Mouse (Mus musculus): ENCODE data around the gene Gpx4. TPM values are rescaled to one million over a fixed set of nuclear protein-coding genes. Genes with fewer than 3 reads are reported as not detected.

Gene Gpx4
- polyA plus RNA-seq, 1 experiment from 2014 or later = 1,519 TPM

DNA sequence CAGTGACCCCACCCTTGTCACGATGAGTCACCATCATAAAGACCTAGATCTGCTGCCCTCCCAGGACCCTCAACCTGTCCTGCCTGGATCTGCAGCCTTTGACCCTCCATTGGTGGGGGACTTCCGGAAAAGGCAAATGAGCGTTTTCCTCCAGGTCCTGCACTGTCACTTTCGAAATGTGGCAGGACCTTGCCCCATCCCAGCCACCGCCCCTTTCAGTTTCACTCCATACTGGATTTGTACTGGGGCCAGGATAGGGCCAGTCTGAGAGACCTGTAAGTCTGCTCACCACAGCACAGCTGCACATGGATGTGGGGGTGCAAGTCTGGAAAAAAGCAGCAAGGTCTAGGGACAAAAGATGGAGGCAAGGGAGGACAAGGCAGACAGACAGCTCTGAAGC is 51.7 kb downstream of the Gpx4 start:
- peak overlapping the region; percentile 76 for H3K27ac ChIP-seq (ENCODE audit: low read depth, low read length)
- no peaks in the 10 kb centered on the region for H3K27me3 ChIP-seq (replicated peaks; ENCODE audit: control insufficient read depth, insufficient read depth, low read length)
- WGBS = 34% methylated on average over 5 of the region's 5 CpGs
- H3K36me3 ChIP-seq (ENCODE audit: control insufficient read depth, insufficient read depth) = peaks cover 1% of the 10 kb centered on the region; the same call in 1 of the 2 replicates
- 0 out of 2 replicates have a peak overlapping the region, but pooled peaks have one; percentile 11 for H3K4me3 ChIP-seq (ENCODE audit: low read depth, low read length)
- no peaks in the 10 kb centered on the region for H3K9me3 ChIP-seq (ENCODE audit: control insufficient read depth)
- H3K4me2 ChIP-seq (replicated peaks; ENCODE audit: low read depth) = peak overlapping the region; percentile 48
- H3K4me1 ChIP-seq (replicated peaks; ENCODE audit: control insufficient read depth, insufficient read depth, low read length) = peaks cover 16% of the 10 kb centered on the region; the same call in 1 of the 2 replicates
- no peak overlapping the region for H3K9ac ChIP-seq (ENCODE audit: low read depth, low read length)
- no peak for TF ChIP-seq CTCF (IDR thresholded peaks at IDR 0.05; ENCODE audit: low read depth)
- peak; percentile 68 for ATAC-seq

DNA sequence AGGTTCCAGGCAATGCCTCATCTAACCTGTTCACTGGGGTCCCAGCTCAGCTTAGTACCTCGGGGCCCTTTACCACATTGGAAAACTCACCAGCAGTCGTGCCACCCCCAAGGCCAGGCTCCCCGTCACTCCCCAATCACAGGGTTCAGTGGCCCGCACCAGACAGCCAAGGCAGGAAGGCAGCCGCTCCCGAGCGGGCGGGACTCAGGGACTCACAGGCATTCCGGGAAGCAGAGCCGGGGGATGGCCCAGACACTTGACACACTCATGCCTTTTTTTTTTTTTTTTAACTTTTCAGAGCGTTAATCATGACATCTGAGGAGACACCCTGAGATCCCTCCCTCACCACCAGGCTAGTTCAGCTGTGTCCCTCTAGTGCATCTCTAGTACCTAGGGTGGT is 54.0 kb downstream of the Gpx4 start:
- peak overlapping the region; percentile 93 for H3K4me2 ChIP-seq (replicated peaks; ENCODE audit: low read depth)
- H3K36me3 ChIP-seq (ENCODE audit: control insufficient read depth, insufficient read depth) = no peaks in the 10 kb centered on the region; the same call in 1 of the 2 replicates
- H3K4me3 ChIP-seq (ENCODE audit: low read depth, low read length) = peak overlapping the region; percentile 70
- H3K9ac ChIP-seq (ENCODE audit: low read depth, low read length) = peak overlapping the region; percentile 85
- H3K27ac ChIP-seq (ENCODE audit: low read depth, low read length) = peak overlapping the region; percentile 75
- TF ChIP-seq CTCF (IDR thresholded peaks at IDR 0.05; ENCODE audit: low read depth) = no peak
- WGBS = 24% methylated on average over 11 of the region's 11 CpGs
- H3K27me3 ChIP-seq (replicated peaks; ENCODE audit: control insufficient read depth, insufficient read depth, low read length) = no peaks in the 10 kb centered on the region
- peaks cover 16% of the 10 kb centered on the region for H3K4me1 ChIP-seq (replicated peaks; ENCODE audit: control insufficient read depth, insufficient read depth, low read length)
- ATAC-seq = peak; percentile 31
- no peaks in the 10 kb centered on the region for H3K9me3 ChIP-seq (ENCODE audit: control insufficient read depth)

GRCm38 (mm10) chr10:80102216-80102915 is 55.4 kb downstream of the Gpx4 start:
- 0% methylated on average over 56 of the region's 59 CpGs for WGBS
- Histone ChIP-seq H3K36me3 (ENCODE audit: control insufficient read depth, insufficient read depth) (no peaks in the 10 kb centered on the region), H3K27me3 (replicated peaks; ENCODE audit: control insufficient read depth, insufficient read depth, low read length) (no peaks in the 10 kb centered on the region), H3K4me3 (ENCODE audit: low read depth, low read length) (peak overlapping the region; percentile 70), H3K27ac (ENCODE audit: low read depth, low read length) (peak overlapping the region; percentile 75), H3K4me2 (replicated peaks; ENCODE audit: low read depth) (peak overlapping the region; percentile 93), H3K9me3 (ENCODE audit: control insufficient read depth) (no peaks in the 10 kb centered on the region), H3K9ac (ENCODE audit: low read depth, low read length) (peak overlapping the region; percentile 85), H3K4me1 (replicated peaks; ENCODE audit: control insufficient read depth, insufficient read depth, low read length) (peaks cover 10% of the 10 kb centered on the region)
- TF ChIP-seq CTCF (IDR thresholded peaks at IDR 0.05; ENCODE audit: low read depth) = no peak
- peak; percentile 55 for ATAC-seq

- Histone ChIP-seq H3K27ac (ENCODE audit: low read depth, low read length) (no peak overlapping the region), H3K4me1 (replicated peaks; ENCODE audit: control insufficient read depth, insufficient read depth, low read length) (peaks cover 6% of the 10 kb centered on the region; the same call in 1 of the 2 replicates), H3K4me2 (replicated peaks; ENCODE audit: low read depth) (peak overlapping the region; percentile 93; the same call in 1 of the 2 replicates), H3K9me3 (ENCODE audit: control insufficient read depth) (no peaks in the 10 kb centered on the region), H3K36me3 (ENCODE audit: control insufficient read depth, insufficient read depth) (no peaks in the 10 kb centered on the region), H3K27me3 (replicated peaks; ENCODE audit: control insufficient read depth, insufficient read depth, low read length) (no peaks in the 10 kb centered on the region), H3K4me3 (ENCODE audit: low read depth, low read length) (no peak overlapping the region), H3K9ac (ENCODE audit: low read depth, low read length) (peak overlapping the region; percentile 85; the same call in 1 of the 2 replicates)
- no peak for TF ChIP-seq CTCF (IDR thresholded peaks at IDR 0.05; ENCODE audit: low read depth)
- ATAC-seq = no peak
- 80% methylated on average over 2 of the region's 2 CpGs for WGBS
Observed at GRCm38 (mm10) chr10:80103032-80103431, 56.1 kb downstream of the Gpx4 start.

DNA sequence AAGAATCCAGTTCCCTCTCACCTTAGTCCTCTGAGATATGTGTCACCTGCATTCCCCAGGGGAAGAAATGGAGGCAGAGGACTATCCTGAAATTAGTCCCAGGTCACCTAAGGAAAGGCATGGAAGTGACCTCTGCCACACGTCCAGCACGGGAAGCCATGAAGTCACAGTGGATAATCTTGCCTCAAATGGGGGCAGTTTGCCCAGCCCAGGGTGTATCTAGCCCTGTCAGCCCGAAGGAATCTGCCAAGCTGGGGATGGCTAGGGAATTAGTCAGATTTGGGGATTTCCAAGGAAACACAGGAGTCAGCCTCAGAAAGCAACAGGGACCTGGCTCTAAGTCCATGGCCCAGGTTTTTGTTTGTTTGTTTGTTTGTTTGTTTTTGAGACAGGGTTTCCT is 57.2 kb downstream of the Gpx4 start:
- no peak overlapping the region for H3K4me3 ChIP-seq (ENCODE audit: low read depth, low read length)
- no peak for ATAC-seq
- H3K27ac ChIP-seq (ENCODE audit: low read depth, low read length) = no peak overlapping the region
- H3K36me3 ChIP-seq (ENCODE audit: control insufficient read depth, insufficient read depth) = no peaks in the 10 kb centered on the region
- TF ChIP-seq CTCF (IDR thresholded peaks at IDR 0.05; ENCODE audit: low read depth) = no peak
- H3K9ac ChIP-seq (ENCODE audit: low read depth, low read length) = no peak overlapping the region
- H3K27me3 ChIP-seq (replicated peaks; ENCODE audit: control insufficient read depth, insufficient read depth, low read length) = no peaks in the 10 kb centered on the region
- no peak overlapping the region for H3K4me2 ChIP-seq (replicated peaks; ENCODE audit: low read depth)
- WGBS = 82% methylated on average over 3 of the region's 3 CpGs
- H3K4me1 ChIP-seq (replicated peaks; ENCODE audit: control insufficient read depth, insufficient read depth, low read length) = peaks cover 6% of the 10 kb centered on the region; the same call in 1 of the 2 replicates
- H3K9me3 ChIP-seq (ENCODE audit: control insufficient read depth) = no peaks in the 10 kb centered on the region

GRCm38 (mm10) chr10:80105460-80105859 is 58.5 kb downstream of the Gpx4 start, which contains the start of gene Sbno2:
Sbno2 (minus strand) TSS chr10:80105571.
- Histone ChIP-seq H3K27ac (ENCODE audit: low read depth, low read length) (no peak within 1 kb of the TSS), H3K4me3 (ENCODE audit: low read depth, low read length) (no peak within 1 kb of the TSS), H3K36me3 (ENCODE audit: control insufficient read depth, insufficient read depth) (no peaks in the 10 kb centered on the region), H3K27me3 (replicated peaks; ENCODE audit: control insufficient read depth, insufficient read depth, low read length) (no peaks in the 10 kb centered on the region), H3K9me3 (ENCODE audit: control insufficient read depth) (no peaks in the 10 kb centered on the region), H3K4me1 (replicated peaks; ENCODE audit: control insufficient read depth, insufficient read depth, low read length) (peaks cover 6% of the 10 kb centered on the region; the same call in 1 of the 2 replicates), H3K9ac (ENCODE audit: low read depth, low read length) (no peak within 1 kb of the TSS; the same call in 1 of the 2 replicates), H3K4me2 (replicated peaks; ENCODE audit: low read depth) (peak within 1 kb of the TSS; percentile 41)
- TF ChIP-seq CTCF (IDR thresholded peaks at IDR 0.05; ENCODE audit: low read depth) = no peak
- WGBS = 64% methylated on average over 5 of the region's 5 CpGs
- no peak for ATAC-seq

Measured in intestine, postnatal 0 days (tissue).